Comparison of ENCODE assay signal across 21 mouse cellular contexts in the genomic region with DNA sequence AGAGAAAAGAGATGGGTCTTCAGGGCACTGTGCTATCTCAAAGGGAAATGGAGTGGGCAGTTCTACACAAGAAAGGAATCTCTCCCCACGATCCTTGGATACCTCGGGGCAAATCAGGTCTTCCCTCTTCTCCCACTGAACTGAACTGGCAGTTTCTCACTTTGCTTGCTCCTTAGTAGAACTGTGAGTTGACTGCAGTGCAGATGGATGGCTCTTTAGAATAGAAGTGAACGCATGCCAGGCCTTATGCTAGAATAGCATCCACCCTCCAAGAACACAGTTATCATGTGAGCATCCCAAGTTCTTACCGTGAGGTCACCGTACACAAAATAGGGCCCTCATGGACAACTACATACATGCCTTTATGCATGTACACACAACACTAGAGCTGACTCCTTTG.
"Had no signal": no experiment of that assay in that cellular context is flagged by ENCODE, and none has a peak within 500 bp of the region (broad histone marks: within the 10 kb centered on the region; RNA-seq: fewer than 3 reads in every experiment).

No protein-coding gene starts in this region.

- ATAC-seq: forebrain, embryonic 13.5 days; forebrain, embryonic 14.5 days; forebrain, embryonic 15.5 days; forebrain, embryonic 16.5 days; forebrain, postnatal 0 days had no signal

- DNase-seq: cerebellum, adult 8-10 months; cerebellum, adult 9-10 months; cerebellum, adult 9-11 months; cerebellum, postnatal 10 days; cerebellum, postnatal 14 days; cerebellum, postnatal 25 days; cerebellum, postnatal 36 days; embryo, embryonic 11 days; forebrain, postnatal 0 days; gastrocnemius, adult 2 months; gastrocnemius, postnatal 10 days; gastrocnemius, postnatal 14 days; gastrocnemius, postnatal 25 days; gastrocnemius, postnatal 36 days; heart, adult 11 months; heart, adult 18-20 months; heart, adult 2 months had no signal
